Mouse (Mus musculus) common myeloid progenitor, adult 5-6 weeks (primary cell): ENCODE results near the gene Fat2. TPM values are rescaled to one million over a fixed set of nuclear protein-coding genes. Genes with fewer than 3 reads are reported as not detected.

Experiments used
- ATAC-seq: replicated peaks from 2 replicates; pipeline ENCODE4 v1.8.0; 2016; ENCODE audit warnings: low read depth, mild to moderate bottlenecking, moderate TSS enrichment, inconsistent platforms; ENCODE audit not compliant: poor library complexity, severe bottlenecking
- total RNA-seq: library from RNA; stranded (forward); fragments of 200-1000, 187-1606 nt; gene quantifications from 2 replicates; pipeline ENCODE4 v1.2.3, GENCODE M21; 2017

The Fat2 gene
- total RNA-seq, 1 experiment from 2014 or later: not detected

DNA sequence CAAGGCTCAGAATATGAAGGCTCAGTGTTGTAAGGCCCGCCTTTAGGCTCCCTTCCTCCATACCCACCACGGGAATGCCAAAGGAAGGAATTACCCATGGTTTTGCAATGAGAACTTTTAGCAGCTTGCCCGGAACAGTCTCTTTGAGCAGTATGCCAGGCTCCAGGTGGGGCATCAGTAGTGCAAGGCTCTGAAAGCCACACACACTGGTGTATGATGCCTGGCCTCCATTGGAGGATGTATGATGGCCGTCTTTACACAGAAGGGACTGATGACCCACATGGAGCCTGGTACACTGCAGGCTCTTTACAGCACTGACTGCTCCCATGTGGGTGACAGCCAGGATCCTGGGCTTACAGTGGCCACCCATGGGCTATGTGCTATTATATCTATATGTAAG lies 75.3 kb downstream of the Fat2 start:
- ATAC-seq: no peak

DNA sequence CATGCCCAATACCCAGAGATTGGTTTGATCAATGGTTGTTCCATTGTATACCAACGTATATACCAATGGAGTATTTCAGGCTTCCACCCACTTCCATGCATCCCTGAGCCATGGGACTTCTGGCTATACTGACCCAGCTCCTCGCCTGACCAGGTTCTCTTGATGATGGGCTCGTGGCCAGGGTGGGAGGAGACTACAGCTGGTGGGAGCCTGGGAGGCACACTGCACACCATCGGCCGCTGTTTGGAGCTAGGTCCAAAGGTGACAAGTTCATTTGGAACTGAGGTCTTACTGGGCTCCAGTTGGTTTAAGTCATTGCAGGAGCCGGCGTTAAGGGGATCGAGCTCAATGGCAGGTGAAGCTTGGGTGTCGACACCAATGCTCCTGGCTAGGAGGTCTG lies 83.0 kb downstream of the Fat2 start:
- no peak for ATAC-seq

DNA sequence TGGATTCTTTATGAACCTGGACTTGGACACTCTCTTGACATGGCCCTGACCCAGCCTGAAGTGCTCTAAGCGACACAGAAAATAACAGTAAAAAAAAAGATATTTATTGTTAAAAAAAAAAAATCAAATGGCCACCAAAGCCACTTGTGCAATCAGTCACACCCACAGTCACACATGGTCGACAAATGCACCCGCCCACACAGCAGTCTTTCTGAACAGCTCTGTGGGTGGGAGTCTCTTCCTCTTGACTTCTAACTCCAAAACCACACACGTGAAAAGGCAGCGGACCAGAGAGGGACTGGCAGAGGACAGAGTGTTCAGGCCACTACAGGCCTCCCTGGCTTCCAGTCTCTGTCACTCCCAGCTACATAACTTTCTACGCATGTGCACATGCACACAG lies 85.8 kb downstream of the Fat2 start:
- peak; percentile 71 for ATAC-seq

DNA sequence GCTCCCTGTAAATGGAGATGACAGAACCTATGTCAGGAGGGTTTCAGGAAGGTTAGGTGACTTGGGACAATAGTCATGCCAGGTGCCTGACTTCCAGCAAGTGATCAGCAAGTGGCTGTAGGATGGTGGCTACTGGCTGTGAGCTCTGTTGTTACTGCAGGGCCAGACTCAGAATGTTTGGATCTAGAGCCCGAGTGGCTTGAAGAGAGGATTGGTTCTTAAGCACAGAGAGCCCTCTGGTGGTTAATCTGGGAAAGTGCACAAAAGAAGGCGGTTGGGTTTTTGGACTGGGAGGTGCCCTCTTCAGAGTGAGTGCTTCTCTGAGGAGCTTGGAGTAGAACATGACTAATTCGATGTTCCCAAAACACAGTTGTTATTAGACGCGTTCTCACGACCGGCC lies 95.8 kb downstream of the Fat2 start:
- ATAC-seq: peak; percentile 96

DNA sequence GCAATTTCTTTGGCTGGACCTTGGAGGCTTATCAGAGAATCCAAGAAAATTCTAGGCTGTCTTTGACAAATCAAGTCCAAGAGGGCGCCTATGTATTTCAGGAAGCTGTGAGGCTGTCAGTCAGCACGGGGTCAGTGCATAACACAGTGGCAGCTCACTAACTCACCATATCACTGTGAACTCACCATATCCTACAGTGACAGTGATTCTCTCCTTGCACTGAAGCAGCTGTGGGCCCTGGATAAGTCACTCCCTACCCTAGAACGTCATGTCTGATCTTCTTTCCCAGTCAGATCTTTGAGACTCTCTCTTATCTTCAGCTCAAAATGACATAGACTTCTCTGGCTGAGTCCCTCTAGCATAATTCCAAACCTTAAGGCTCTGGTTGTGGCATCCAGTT lies 96.9 kb downstream of the Fat2 start:
- ATAC-seq: 0 out of 2 replicates have a peak, but pooled peaks have one; percentile 32

DNA sequence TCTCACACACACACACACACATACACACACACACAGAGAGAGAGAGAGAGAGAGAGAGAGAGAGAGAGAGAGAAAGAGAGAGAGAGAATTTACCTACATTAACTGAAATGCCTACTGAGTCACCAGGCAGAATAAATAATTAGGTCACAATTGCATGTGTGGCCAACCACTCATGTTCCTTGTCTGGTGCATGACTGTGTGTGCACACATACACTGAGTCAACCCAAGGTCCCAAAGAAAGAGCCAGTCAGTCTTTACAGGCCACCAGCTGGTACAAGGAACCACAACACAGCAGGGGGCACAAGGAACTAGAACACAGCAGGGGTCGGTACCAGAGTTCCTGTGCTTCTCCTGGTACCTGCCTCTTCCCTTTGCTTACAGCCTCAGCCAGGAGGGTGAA lies 99.5 kb downstream of the Fat2 start:
- ATAC-seq: no peak

DNA sequence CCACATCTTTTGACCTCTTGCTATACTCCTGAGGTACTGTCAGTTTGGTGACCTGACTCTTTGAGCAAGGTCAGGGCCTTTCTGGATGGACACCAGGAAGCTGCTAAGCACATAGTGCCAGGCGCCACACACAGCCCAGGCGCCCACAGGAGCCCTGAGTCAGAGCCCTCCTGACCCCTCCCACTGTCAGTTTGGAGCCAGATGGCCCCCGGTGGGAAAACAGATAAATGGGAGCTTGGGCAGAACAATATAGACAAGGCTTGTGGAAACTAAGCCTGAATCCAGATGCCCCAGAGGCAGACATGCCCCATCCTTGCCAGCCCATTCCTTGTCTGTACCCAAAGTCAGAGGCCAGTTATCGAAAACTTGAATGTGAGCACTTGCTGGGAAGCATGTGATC lies 101.6 kb downstream of the Fat2 start:
- ATAC-seq: no peak

DNA sequence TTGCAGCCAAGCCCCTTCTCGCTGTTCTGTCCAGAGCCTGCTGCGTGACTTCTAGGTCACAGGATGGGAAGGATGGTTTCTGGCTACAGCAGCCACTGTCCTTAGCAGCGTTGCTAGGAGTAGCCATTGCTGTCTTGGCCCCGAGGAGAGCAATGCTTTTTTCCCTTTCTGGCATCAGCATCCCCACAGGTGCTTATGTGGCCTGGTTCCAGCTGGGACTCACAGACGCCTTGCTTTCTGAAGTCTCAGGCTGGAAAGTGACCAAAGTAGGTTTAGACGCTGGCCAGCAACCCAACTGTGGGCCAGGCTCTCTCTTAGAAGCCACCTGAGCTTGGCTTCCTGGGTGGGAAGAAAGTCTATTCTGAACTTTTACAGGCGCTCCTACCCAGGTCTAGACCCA lies 102.1 kb downstream of the Fat2 start:
- ATAC-seq: no peak

DNA sequence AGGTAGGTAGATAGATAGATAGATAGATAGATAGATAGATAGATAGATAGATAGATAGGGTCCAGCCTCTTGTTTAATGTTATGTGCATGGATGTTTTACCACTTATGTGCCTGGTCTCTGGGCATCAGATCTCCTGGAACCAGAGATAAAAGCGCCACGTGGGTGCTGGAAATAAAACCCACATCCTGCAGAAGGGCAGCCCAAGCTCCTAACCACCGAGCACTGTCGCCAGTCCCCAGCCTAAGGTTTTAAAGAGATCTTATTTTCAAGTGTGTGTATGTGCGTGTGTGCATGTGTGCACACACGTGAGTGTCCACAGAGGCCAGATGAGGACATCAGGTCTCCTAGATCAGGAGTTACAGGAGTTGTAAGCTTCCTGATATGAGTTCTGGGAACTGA lies 105.3 kb downstream of the Fat2 start:
- ATAC-seq: peak; percentile 62

DNA sequence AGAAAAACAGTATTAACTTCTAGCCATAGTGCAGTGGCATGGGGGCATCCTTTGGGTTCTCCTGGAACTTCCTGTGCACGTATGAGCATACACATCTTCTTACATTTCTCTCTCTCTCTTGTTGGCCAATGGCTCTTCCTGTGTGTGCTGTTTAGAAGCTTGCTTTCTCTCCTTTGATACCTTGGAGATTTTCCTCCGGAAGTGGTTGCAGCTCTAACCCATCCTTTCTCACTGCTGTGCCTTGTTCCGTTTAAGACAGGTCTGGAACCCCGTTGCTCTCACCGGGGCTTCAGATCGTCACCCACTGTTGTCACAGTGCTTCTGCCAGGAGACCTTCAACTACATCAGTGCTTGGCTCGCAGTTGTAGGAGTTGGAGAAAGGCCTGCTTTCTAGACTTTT lies 115.1 kb downstream of the Fat2 start:
- ATAC-seq: no peak

DNA sequence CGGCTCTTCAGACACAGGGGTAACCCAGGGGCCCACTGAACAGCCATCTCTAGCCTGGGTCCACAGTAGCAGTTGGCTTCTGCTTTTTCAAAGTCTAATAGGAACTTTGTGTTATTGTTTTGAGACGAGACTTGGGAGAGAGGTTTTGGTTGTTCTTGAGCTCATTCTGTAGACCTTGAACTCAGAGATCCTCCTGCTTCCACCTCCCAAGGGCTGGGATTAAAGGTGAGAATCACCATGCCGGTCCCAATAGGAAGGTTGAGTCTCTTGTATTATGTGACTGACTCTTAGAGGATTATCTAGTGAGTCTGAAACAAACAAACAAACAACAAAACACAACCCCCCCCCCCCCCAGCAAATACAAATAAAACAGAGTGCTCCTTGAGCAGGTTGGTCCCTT lies 117.9 kb downstream of the Fat2 start:
- ATAC-seq: no peak

DNA sequence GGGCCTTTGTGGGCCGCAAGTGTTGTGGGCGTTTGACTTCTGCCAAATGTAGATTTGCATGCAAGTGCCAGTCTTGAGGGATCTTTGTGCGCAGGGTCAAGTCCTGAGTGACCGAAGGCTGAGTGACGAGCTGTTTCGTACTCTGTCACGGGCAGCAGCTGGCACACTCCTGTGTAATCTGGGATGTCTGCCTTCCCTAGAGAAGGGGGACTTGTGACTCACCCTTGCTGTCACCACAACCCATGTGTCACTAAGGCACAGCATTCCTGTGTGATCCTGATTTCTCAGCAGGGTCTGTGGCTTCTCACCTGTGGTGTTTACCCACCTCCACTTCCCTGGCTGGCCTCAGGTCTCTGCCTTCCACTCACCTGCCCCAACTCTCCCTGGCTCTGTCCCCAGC lies 118.5 kb downstream of the Fat2 start:
- ATAC-seq: no peak

DNA sequence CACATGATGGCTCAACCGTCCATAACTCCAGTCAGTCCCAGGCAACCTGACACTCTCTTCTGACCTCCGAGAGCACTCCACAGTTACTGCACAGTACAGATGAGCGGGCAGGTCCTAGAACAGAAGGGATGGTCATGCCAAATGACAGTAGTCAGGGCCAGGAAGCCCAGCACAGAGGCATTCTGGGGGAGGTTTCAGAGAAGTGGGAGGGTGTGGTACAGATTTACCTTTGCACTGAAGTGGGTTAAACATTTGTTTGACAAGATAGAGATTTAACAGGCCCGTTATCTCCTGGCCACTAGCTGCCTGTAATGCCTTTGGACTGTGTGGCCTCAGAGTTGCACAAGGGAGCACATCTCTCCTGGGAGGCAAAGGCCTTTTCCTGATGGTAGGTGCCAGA lies 118.9 kb downstream of the Fat2 start:
- no peak for ATAC-seq

DNA sequence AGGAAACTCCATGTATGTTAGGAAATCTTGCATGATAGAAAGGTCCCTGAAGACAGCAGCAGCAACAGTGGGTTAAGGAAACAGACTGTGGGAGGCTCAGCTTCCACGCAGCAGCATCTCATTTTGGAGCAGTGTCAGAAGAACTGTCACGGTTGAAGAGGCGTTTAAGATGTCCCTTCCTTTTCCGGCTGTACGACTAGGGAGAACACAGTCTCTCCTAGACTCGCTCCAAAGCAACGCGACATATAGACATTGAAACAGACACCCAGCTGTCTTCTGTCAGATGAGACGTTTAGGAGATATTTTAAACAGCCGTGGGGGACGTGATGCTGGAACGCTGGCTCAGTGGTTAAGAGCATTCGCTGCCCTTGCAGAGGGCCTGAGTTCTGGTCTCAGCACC lies 119.5 kb downstream of the Fat2 start:
- ATAC-seq: no peak

DNA sequence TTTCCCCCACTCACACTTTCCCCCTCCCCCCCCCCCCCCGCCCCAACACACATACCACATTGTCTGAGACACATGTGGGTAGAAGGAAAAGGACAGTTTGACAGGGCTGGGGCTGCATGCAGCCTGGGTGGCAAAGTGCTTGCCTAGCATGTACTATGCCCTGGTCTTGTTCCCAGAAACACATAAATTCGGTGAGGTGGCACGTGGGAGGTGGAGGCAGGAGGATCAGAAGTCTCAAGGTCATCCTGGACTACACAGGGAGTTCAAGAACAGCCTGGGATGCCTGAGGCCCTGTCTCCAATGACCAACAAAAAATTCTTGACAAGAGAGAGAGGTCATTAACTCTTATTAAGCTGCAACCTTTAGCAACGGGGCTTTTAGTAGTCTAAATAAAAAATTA lies 120.3 kb downstream of the Fat2 start:
- ATAC-seq: no peak

DNA sequence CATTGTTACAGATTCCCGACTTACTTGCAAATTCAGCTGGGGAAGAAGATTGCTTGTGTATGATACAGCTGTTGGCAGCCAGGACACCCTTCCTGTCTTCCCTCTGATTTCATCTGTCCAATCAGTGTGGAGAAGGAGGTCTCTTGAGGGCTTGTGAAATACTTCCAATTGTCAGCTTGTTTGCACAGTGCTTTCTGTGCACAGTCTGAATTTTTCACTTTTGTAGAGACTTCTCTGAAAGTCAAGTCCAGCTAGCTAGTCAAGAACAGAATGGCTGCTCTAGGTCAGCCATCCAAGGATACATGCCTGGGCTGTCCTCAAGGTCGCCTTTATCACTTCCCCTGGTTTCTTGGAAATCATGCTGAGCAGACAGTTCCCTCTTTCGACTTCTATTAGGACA lies 121.4 kb downstream of the Fat2 start:
- ATAC-seq: no peak

DNA sequence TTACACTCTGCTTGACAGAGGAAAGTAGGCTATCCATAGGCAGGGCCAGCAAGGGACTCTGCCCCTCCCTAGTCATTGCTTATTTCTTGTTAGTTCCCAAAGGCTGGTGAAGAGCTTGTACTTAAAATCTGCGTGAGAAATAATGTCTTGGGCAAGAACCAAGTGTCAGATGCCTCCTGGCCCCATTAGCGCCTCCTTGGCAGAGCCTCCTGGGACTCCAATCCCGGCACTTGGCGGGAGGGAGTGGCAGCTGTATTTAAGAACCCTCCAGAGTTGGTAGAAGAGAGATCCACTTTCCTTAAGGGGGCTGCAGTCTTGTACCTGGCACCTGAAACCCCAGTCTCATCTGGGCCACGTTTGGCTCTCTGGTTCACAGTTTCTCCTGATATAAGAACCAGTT lies 122.2 kb downstream of the Fat2 start:
- no peak for ATAC-seq

DNA sequence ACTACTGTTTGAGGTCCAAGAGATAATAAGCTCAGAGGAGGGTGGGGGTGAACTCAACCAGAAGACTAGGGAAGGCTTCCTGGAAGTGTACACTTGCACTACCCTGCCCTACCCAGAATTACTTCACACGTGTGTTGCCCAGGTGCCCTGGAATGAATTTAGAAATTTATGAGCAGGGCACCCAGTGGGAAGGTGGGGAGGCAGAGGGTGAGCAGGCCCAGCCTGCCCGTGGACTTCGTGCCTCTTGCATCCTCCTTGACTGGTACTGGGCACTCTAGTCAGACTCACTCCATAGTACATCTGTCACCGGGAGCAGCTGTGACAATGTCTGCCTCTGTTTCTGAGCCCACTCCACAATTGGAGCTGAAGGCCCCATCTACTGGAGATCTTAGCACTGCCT lies 122.8 kb downstream of the Fat2 start:
- no peak for ATAC-seq

DNA sequence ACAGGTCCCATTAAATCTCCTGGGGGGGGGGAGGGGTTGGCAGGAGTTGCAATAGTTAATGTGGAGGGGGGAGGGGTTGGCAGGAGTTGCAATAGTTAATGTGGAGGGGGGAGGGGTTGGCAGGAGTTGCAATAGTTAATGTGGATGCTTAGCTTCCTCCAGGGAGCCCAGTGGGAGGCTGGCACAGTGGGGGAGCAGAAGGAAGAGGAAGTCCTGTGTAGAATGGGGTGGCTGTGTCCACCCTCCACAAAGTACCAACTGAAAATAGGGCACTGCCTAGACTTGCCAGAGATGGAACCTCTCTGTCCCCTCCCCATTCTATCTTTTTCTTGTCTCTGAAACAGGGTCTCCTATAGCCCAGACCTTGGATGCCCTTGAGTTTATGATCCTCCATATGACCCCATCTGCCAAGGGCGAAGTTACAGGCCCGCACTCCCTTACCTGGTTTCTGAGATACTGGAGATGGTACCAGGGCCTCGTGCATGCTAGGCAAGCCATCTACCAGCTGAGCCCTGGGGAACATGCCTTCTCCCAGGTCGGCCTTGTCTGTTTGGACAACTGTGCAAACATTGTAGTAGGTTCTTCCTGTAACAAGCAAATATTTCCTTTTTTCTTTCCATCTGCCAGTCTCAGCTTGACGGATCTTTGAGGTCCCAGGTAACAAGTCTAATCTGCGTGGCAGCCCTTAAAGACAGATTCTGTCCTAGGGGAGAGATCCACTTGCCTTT lies 126.6 kb downstream of the Fat2 start:
- ATAC-seq: peak; percentile 64

DNA sequence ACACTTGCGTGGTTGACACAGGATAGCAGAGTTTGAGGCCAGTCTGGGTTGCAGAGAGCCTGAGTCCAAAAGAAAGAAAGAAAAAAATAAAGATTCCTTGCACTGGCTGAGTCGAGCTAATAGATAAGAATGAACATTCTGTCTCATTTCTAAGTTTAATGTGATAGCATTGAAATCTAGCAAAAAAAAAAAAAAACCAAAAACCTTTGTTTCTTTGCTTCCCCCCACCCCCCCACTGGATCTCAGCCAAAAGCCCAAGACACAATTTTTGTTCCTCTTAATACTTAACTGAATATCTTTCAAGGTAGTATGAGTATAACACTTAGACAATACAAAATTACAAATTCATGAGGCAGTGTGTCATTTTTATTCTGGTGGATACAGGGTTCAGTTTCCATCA lies 127.3 kb downstream of the Fat2 start:
- ATAC-seq: no peak

DNA sequence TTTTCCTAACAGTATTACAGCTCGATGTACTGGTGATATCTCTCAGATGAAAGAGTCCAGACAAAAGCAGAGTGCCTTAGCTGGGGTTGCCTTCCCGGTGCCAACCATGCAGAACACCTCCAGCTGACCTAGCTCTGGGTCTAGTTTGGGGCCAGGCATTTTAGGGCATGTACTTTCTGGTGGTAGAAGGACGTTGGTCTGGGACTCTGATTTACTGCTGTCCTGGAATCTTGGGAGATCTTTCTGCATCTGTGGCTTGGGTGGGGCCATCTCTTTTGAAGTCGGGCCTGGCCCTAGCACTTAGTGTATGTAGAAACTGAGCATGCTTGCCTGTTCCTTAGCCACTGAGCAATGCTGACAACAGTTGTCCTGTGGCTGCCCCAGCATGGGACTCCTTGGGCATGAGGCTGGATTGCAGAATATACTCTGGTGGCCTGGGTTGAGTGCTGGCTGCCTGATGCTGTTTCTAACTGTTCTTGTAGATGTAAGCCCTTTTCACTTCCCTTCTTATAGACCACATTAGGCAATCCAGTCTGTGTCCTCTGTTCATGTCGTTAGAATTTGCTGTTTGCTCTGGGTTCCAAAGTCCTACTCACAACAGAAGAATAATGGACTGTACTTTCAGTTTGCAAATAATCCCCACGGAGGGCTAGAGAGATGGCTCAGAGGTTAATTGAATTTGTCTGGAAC lies 128.2 kb downstream of the Fat2 start:
- peak; percentile 55 for ATAC-seq

DNA sequence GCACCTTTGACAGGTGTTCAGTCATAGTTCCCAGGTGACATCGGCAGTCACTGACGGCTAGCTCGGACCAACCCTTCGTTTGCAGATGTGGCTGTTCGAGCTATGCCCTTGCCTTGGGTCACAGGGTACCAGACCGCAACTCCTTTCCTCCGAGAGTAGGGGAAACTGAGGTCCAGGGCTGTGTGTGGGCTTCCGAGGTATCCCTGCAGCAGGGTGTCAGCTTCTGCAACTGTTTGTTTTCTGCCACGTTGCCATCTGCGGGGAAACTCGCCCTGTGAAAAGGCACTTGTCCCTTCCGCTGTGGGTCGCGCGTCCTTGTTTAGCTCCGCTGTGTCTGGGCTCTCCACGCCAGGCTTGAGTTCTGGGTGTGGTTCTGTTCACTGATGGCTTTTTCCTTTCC lies 131.8 kb downstream of the Fat2 start:
- ATAC-seq: no peak
